Mouse (Mus musculus) neural tube, postnatal 0 days (tissue): ENCODE data around the gene S100a5. TPM values are rescaled to one million over a fixed set of nuclear protein-coding genes. Genes with fewer than 3 reads are reported as not detected.

Experiments used
- polyA plus RNA-seq: library from polyadenylated mRNA; unstranded; fragments of >200 nt; fragmentation: Nextera tagmentation; extraction: Ambion mirVana; gene quantifications from 2 replicates; pipeline ENCODE4 v1.2.1, GENCODE M21; 2015

The S100a5 gene
- polyA plus RNA-seq = not detected in 2 replicates

GRCm38 (mm10) chr3:90608223-90608622, at the start of gene S100a5:
S100a5 (plus strand) TSS chr3:90608523.

GRCm38 (mm10) chr3:90560008-90560628, 48.2 kb upstream of the S100a5 start, which contains the start of gene S100a3:
S100a3 (plus strand) TSS chr3:90560578.

GRCm38 (mm10) chr3:90589947-90590346, 18.4 kb upstream of the S100a5 start, which contains the start of gene S100a2:
S100a2 (plus strand) TSS chr3:90590247.

GRCm38 (mm10) chr3:90601486-90602110, 6.7 kb upstream of the S100a5 start, which contains the start of gene Gm42674:
Gm42674 (plus strand) TSS chr3:90601904.

DNA sequence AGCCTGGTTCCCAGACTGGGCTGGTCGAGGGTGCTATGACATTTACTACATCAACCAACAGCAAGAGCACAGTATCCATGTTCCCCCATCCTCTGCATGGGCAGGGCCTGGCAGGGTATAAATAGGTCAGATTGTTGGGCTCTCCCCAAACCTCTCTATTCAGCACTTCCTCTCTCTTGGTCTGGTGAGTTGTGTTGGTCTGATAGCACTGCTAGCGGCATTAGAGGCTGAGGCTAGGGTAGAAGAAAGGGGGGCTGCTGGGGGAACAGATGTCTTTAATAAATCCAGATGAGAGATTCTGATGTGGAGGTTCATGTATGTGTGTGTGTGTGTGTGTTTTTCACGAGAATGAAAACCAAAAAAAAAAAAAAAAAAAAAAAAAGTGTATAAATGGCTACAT, 4.7 kb upstream of the S100a5 start, which contains the start of gene S100a4:
S100a4 (plus strand) TSS at position 149 of the 400 bp plus-strand sequence.

DNA sequence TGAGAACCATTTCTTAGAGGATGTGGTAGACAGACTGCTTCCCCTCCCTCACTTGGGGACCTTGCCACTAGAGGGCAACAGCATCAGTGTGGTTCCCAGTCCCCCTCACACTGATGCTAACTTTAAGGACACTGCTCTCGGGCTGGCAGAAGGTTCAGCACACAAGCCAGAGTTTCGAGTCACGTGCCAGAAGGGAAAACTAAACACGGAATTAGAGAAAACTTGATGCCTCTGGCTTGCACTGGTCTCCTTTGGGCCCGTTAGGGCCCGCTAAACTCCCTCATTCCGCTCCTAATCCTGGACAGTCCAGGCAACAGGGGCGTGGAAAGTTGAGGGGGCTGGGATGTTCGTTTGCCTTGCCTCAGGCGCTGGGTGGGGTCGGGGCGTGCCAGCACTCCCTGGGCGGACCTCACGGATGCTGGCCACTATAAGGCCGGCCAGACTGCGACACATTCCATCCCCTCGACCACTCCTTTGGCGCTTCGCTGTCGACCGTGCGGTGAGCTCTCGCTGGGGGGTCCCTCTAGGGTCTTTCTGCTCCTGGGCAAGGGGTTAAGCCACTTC, 4.5 kb downstream of the S100a5 start, which contains the start of gene S100a6:
S100a6 (plus strand) TSS at position 155 of the 564 bp plus-strand sequence.

GRCm38 (mm10) chr3:90653717-90654116, 45.4 kb downstream of the S100a5 start, which contains the start of gene S100a7a:
S100a7a (plus strand) TSS chr3:90654017.

Other genes with a start within 250 kb of the S100a5 start
- 32.3 and 32.4 TPM in 2 replicates for gene Slc27a3, start 218.6 kb upstream of the S100a5 start, polyA plus RNA-seq
- gene Ints3, start 174.9 kb upstream of the S100a5 start, polyA plus RNA-seq = 19.9 and 23.1 TPM in 2 replicates
- gene Npr1, start 142.7 kb upstream of the S100a5 start, polyA plus RNA-seq = 2.8 and 3.6 TPM in 2 replicates
- 150 and 158 TPM in 2 replicates for gene Ilf2, start 132.4 kb upstream of the S100a5 start, polyA plus RNA-seq
- 107 and 109 TPM in 2 replicates for gene Snapin, start 117.5 kb upstream of the S100a5 start, polyA plus RNA-seq
- gene Chtop, start 99.0 kb upstream of the S100a5 start, polyA plus RNA-seq = 148 and 149 TPM in 2 replicates
- gene S100a1, start 94.1 kb upstream of the S100a5 start, polyA plus RNA-seq = 121 and 135 TPM in 2 replicates
- gene S100a13, start 94.1 kb upstream of the S100a5 start, polyA plus RNA-seq = 50.6 and 58.5 TPM in 2 replicates
- gene S100a14, start 81.7 kb upstream of the S100a5 start, polyA plus RNA-seq = not detected in 2 replicates
- gene S100a16, start 71.3 kb upstream of the S100a5 start, polyA plus RNA-seq = 145 and 153 TPM in 2 replicates
- gene S100a3, start 47.9 kb upstream of the S100a5 start, polyA plus RNA-seq = 5.1 TPM in 2 replicates
- gene S100a2, start 18.3 kb upstream of the S100a5 start, polyA plus RNA-seq = not detected in 2 replicates
- gene Gm42674, start 6.6 kb upstream of the S100a5 start, polyA plus RNA-seq = not detected in 2 replicates
- gene S100a4, start 4.8 kb upstream of the S100a5 start, polyA plus RNA-seq = 6.7 and 10.3 TPM in 2 replicates
- gene S100a6, start 4.4 kb downstream of the S100a5 start, polyA plus RNA-seq = 129 and 201 TPM in 2 replicates
- not detected in 2 replicates for gene S100a7a, start 45.5 kb downstream of the S100a5 start, polyA plus RNA-seq
- gene S100a8, start 60.5 kb downstream of the S100a5 start, polyA plus RNA-seq = 11.8 and 22.1 TPM in 2 replicates
- gene S100a9, start 87.2 kb downstream of the S100a5 start, polyA plus RNA-seq = 7.1 and 12.3 TPM in 2 replicates
- gene Pglyrp4, start 118.4 kb downstream of the S100a5 start, polyA plus RNA-seq = not detected in 2 replicates
- gene Gm5849, start 169.4 kb downstream of the S100a5 start, polyA plus RNA-seq = not detected in 2 replicates